Mouse (Mus musculus) cerebellum, adult 2 months (tissue): Measurements from ENCODE around the gene Clasp1. TPM values are rescaled to one million over a fixed set of nuclear protein-coding genes. Genes with fewer than 3 reads are reported as not detected.

Experiments used
- DNase-seq, 2 experiments: peaks; one replicate each; pipeline ENCODE4 v3.0.0; 2021
- H3K27ac ChIP-seq: fragments of 200-500 bp; 2 replicates; pipeline ENCODE4 v1.5.1; 2012; ENCODE audit warnings: low read length, control low read depth, inconsistent platforms; ENCODE audit not compliant: insufficient read depth
- H3K27me3 ChIP-seq: fragments of 200-500 bp; 2 replicates; pipeline ENCODE4 v1.6.1; 2012; ENCODE audit warnings: inconsistent platforms, mild to moderate bottlenecking, low read length, moderate library complexity; ENCODE audit not compliant: control insufficient read depth, insufficient read depth
- H3K4me1 ChIP-seq: fragments of 200-500 bp; 2 replicates; pipeline ENCODE4 v1.6.1; 2011; ENCODE audit warnings: low read length; ENCODE audit not compliant: control insufficient read depth, insufficient read depth
- H3K4me3 ChIP-seq: fragments of 200-500 bp; replicated peaks from 2 replicates; pipeline ENCODE3; 2011; ENCODE audit warnings: mild to moderate bottlenecking, low read depth, low read length, control low read depth; ENCODE audit not compliant: insufficient read depth
- CTCF ChIP-seq: fragments of 200-500 bp; IDR thresholded peaks from 2 replicates; pipeline ENCODE4 v1.5.1; 2011; ENCODE audit warnings: low read depth, mild to moderate bottlenecking, control low read depth, low read length, moderate library complexity, borderline replicate concordance; ENCODE audit not compliant: insufficient read depth
- POLR2A ChIP-seq: fragments of 200-500 bp; IDR thresholded peaks from 2 replicates; pipeline ENCODE4 v1.6.1; 2011; ENCODE audit warnings: low read length, control low read depth, borderline replicate concordance; ENCODE audit not compliant: insufficient read depth
- WGBS: fragments of 180-500 bp; shearing (Covaris S2); methylation state at CpG from one replicate; pipeline ENCODE4 v1.1.7; 2018; 5-methylcytosine and 5-hydroxymethylcytosine counted together
- polyA plus RNA-seq: library from polyadenylated mRNA; depleted of rRNA; stranded (reverse); fragments of >200 nt; gene quantifications from 2 replicates; pipeline ENCODE4 v1.2.3, GENCODE M21; 2012

The Clasp1 gene
- polyA plus RNA-seq, 1 experiment = 63.7 TPM

DNA sequence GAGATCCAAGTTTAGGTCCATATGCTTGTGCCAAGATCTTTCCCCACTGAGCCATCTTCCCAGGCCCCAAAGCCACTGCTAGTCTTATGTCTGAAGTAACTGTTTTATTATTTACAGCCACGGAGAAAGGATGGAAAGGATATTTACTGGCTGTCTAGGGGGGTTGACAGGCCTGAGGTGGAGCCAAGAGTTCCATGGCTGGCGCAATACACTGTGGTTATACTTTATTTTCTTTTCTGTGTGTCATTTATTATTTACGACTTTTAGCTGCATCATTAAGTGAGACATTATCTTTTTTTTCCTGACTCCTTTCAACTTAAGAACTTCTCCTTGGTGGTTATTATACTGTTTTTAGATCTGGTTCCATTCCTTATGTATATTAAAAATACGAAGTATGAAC is 42.7 kb downstream of the Clasp1 start:
- no peak for DNase-seq
- TF ChIP-seq CTCF = no peak
- TF ChIP-seq POLR2A = no peak
- Histone ChIP-seq H3K4me3 (no peak overlapping the region), H3K4me1 (no peaks in the 10 kb centered on the region), H3K27ac (no peak overlapping the region), H3K27me3 (no peaks in the 10 kb centered on the region)
- WGBS = 90% methylated on average over 4 of the region's 4 CpGs

DNA sequence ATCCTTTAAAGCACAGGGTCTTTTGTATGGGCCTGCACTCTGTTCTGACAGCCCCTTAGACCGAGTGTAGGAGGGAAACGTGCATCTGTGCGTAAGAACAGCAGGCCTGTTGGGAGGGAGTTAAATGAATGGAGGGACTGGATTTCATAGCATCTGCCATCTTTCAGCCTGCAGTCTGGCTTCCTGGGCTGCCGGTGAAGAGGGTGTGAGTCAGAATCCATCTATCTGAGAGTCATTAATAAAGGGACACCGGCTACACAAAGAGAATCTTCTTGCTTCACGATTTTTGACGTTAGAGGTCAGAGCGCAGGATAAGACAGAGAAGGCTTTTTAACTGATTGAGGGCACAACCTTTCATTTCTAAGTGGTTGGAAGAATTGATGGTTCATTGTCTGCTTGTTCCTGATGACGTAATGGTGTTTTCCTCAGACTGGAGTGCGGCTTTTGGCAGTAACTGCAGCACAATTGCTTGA is 46.2 kb downstream of the Clasp1 start:
- 34% methylated on average over 10 of the region's 10 CpGs for WGBS
- Histone ChIP-seq H3K4me1 (no peaks in the 10 kb centered on the region), H3K27ac (no peak overlapping the region), H3K27me3 (no peaks in the 10 kb centered on the region), H3K4me3 (no peak overlapping the region)
- DNase-seq = peak in 1 of 2 experiments; percentile 29
- TF ChIP-seq CTCF = no peak
- no peak for TF ChIP-seq POLR2A

DNA sequence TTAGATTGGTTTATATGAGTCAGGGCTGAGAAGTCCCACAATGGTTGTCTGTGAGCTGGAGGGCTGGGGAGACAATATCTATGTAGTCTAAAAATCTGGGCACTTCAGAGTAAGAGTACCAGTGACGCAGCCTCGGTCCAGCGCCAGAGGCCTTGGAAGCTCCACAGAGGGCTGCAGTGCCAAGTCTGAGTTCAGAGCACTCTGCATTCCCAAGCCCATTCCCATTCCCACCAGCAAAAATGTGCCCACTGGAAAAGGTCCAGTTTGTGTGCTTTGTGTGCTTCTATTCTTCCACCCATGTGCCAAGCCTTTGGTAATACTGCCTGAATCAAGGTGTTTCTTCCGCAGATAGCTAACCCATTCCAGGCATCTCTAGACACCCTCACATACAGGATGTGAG is 49.0 kb downstream of the Clasp1 start:
- DNase-seq = peak in 1 of 2 experiments; percentile 20
- Histone ChIP-seq H3K4me3 (no peak overlapping the region), H3K4me1 (no peaks in the 10 kb centered on the region), H3K27ac (no peak overlapping the region), H3K27me3 (no peaks in the 10 kb centered on the region)
- 34% methylated on average over 4 of the region's 4 CpGs for WGBS
- no peak for TF ChIP-seq CTCF
- no peak for TF ChIP-seq POLR2A

DNA sequence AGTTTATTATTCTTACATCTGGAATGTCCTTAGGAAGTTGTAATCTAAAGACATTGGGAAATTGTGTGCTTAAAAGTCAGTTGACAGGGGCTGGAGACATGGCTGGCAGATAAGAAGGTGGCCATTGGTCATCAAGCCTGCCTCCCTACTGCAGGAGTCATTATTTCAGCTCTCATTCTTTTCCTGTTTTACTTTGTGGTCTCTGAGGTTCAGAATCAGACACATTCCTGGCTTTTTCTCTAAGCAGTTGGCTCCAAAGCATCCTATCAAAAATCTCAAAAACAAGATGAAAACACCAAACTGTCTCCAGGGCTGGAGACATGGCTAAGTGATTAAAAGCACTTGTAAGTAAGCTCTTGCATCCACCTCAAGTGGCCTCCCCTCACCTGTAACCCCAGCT is 49.5 kb downstream of the Clasp1 start:
- Histone ChIP-seq H3K27ac (no peak overlapping the region), H3K4me1 (no peaks in the 10 kb centered on the region), H3K27me3 (no peaks in the 10 kb centered on the region), H3K4me3 (no peak overlapping the region)
- no peak for TF ChIP-seq CTCF
- TF ChIP-seq POLR2A = no peak
- no peak for DNase-seq

DNA sequence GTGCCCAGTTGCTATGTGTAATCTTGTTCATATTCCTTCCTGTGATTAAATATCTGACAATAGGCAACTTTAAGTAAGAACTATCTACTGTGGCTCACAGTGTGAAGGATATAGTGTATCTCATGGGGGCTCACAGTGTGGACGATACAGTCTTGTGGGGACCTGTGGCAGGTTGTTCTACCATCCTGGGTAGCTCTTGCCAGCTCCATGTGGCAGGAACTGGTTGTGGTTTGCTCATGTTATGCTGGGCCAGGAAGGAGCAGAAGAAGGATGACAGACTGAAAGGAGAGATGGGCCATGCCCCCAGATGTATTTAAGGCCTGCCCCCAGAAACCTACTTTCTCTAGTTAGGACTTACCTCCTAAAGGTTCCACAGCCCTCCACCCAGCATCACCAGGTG is 51.7 kb downstream of the Clasp1 start:
- no peak for DNase-seq
- Histone ChIP-seq H3K4me1 (peaks cover 7% of the 10 kb centered on the region), H3K4me3 (no peak overlapping the region), H3K27me3 (no peaks in the 10 kb centered on the region), H3K27ac (no peak overlapping the region)
- WGBS = 49% methylated on average over 1 of the region's 1 CpGs
- no peak for TF ChIP-seq CTCF
- TF ChIP-seq POLR2A = no peak

DNA sequence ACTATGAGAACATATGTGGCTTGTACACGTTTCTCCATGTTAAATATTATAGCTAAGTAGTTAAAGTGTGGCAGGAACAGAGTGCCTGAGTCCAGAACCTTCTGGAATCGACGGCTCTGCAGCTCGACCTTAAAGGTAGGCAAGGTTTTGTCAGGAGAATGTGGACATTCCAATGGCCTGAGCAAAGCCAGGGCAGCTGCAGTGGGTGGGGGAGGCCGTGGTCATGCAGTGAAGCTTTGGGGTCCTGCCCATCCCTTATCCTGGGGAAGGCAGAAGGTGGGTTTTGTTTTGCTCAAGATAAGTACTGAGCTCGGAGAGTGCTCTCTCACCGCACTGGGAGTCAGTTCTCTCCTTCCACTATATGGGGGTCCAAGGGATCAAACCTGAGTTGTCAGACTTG is 55.6 kb downstream of the Clasp1 start:
- DNase-seq = no peak
- Histone ChIP-seq H3K27me3 (no peaks in the 10 kb centered on the region), H3K4me3 (no peak overlapping the region), H3K4me1 (peaks cover 7% of the 10 kb centered on the region), H3K27ac (no peak overlapping the region)
- WGBS = 94% methylated on average over 7 of the region's 7 CpGs
- TF ChIP-seq POLR2A (no peak), CTCF (no peak)

DNA sequence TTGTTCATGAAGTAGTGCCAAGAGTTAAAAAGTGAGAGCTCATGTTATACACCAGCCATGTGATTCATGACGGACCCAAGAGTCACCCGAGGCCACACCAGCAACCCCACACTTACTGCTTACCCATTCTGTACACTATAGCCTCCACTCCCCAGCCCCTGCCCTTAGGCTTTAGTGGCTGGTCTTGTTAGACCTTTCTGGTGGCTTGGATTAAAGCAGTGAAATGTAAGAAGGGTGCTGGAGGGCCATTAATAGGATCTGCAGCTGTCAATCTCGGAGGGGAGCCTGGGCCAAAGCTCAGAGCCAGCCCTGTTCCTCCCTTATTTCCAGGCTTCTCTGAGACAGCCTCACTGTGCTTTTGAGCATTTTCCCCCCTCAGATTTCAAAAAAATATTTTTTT is 56.1 kb downstream of the Clasp1 start:
- H3K4me1 ChIP-seq = peaks cover 7% of the 10 kb centered on the region
- no peaks in the 10 kb centered on the region for H3K27me3 ChIP-seq
- no peak for DNase-seq
- no peak overlapping the region for H3K4me3 ChIP-seq
- no peak for TF ChIP-seq CTCF
- no peak for TF ChIP-seq POLR2A
- WGBS = 45% methylated on average over 3 of the region's 3 CpGs
- H3K27ac ChIP-seq = no peak overlapping the region

DNA sequence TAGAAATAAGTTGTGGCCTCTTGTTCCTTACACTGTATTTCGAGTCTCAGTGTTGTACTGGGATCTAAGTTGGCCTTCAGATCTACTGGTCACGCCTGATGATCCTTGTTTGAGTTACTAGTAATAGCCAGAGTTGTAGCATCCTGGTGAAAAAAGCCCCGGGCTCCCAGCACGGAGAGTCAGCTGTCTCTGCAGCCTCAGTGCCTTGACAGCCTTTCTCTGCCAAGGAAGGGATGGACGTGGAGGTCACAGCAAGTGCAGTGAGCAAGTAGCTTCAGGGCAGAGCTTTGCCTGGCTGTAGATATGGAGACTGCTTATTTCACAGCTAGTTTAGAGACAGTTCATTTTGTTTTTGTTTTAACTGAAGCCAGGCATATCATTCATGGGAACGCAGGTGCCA is 56.6 kb downstream of the Clasp1 start:
- no peak for TF ChIP-seq CTCF
- TF ChIP-seq POLR2A = no peak
- DNase-seq = peak in 1 of 2 experiments; percentile 21
- Histone ChIP-seq H3K4me3 (no peak overlapping the region), H3K27me3 (no peaks in the 10 kb centered on the region), H3K4me1 (peaks cover 7% of the 10 kb centered on the region), H3K27ac (no peak overlapping the region)
- WGBS = 38% methylated on average over 6 of the region's 6 CpGs

DNA sequence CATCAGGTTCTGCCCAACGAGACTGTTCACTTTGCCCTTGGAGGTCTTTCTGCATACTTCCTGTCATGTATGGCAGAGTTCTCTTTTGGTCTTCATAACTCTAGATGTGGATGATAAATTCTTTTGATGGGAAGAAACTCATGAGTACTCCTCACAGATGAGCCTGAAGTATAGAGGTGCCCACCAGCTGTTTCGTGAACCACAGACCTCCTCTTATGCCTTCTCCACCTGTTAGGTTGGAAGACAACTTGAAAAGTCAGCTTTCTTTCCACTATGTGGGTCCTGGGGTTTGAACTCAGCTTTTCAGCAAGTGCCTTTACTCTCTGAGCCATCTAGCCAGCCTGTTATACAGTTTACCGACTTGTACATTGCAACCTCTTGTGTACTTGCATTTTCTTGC is 57.1 kb downstream of the Clasp1 start:
- H3K4me3 ChIP-seq = no peak overlapping the region
- no peaks in the 10 kb centered on the region for H3K27me3 ChIP-seq
- TF ChIP-seq POLR2A (no peak), CTCF (no peak)
- 90% methylated on average over 3 of the region's 3 CpGs for WGBS
- DNase-seq = no peak
- H3K4me1 ChIP-seq = peaks cover 7% of the 10 kb centered on the region
- H3K27ac ChIP-seq = no peak overlapping the region
